Mouse (Mus musculus): ENCODE data around the gene Irf6.

DNA sequence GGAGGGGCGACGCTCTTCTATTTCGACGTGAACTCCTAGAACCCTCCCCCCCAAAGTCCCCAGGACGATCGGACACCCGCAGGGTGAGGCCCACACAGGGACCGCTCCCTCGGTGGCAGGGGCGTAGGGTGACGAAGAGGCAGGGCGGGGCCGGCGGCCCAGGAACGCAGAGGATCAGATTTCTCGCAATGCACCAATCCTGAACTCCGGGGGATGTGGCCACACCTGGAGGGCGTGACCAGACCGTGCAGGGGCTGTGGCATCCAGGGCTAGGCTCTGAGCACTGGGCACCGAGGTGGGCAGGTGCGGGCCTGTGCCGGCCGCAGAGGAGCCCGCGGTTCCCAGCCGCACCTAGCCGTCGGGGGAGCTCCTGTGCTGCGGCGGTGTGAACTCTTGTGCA is at the start of gene Irf6:
- TF ChIP-seq POLR2A (IDR thresholded peaks at IDR 0.05; ENCODE audit: low read depth, low read length) (no peak), CTCF (IDR thresholded peaks at IDR 0.05; ENCODE audit: borderline replicate concordance, insufficient read depth, low read length) (no peak)

Measured in embryonic fibroblast, embryonic 13.5 days (primary cell).